Mouse (Mus musculus): ENCODE data around the gene Tmem138.

The Tmem138 gene

DNA sequence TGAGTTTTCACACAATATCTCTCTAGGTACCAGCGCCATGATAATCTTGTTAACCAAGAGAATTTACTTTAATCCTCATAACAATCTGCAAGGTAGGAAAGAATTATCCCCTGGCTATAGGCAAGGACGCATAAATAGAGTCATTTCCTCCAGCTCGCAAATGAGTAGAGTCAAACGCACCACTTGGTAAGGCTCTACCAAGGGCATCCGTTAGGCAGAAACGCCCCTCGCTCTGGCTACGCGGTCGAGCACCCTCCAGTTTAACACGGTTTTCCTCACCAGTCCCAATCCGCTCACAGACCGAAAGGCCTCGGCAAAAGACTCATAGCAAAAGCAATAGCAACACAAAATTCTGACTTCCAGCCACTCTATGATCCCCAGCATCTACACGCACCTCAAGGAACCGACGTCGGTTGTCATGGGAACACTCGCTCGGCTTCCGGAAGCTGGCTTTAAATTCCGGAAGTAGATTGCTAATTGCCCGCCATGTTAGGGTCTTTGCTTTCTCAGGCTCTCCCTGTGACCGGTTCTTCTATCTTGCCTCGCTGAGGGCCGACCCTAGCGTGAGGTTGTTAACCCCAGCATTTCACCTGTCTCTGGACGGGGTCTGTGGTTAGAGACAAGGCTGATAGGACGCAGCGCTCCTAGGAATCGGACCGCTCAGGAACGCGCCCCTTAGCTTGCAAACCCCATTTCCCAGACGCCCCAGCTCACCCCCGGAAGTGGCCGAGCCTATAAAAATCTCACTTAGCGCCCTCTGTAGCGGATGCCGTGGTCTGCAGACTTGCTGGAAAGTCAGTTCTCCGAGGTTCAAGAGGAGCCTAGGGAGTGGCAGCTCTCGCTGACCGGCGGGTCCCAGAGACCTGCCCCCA lies at the start of gene Tmem138, which contains the start of gene Cyb561a3:
Gene Tmem138 (minus strand): TSS at position 673 of the 872 bp plus-strand sequence.
Gene Cyb561a3 (plus strand): TSS at position 483 of the 872 bp plus-strand sequence.
- under 1% methylated on average over 44 of the region's 44 CpGs for WGBS

DNA sequence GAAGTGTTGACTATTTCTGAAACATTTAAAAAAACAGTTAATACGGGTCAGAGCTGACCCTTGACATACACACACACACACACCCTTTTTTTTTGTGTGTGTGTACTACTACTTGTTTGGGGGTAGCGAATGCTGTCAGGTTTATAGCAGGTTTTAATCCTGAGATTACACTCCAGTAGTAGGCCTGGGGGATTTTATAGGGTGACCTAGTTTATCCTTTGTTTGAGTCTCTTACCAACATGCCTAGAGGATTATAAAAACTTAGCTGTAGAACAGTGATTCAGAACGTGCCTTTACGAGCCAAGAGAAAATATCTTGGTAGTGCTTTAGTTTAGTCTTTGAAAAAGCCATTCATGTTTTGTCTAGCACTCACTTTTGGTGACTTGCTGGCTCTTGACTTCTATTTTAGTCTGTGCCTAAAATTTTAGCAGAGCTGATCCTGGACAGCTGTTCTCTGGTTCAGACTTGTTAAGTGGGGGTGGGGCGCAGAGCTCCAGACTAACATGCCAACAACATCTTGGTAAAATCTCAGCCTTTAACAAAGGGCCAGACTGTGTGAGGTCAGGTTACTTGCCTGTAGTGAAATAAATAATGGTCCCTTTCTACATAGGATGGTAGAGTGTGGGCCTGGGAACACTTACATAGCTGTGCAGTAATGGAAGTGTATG lies 31.5 kb upstream of the Tmem138 start:
- 67% methylated on average over 5 of the region's 5 CpGs for WGBS

DNA sequence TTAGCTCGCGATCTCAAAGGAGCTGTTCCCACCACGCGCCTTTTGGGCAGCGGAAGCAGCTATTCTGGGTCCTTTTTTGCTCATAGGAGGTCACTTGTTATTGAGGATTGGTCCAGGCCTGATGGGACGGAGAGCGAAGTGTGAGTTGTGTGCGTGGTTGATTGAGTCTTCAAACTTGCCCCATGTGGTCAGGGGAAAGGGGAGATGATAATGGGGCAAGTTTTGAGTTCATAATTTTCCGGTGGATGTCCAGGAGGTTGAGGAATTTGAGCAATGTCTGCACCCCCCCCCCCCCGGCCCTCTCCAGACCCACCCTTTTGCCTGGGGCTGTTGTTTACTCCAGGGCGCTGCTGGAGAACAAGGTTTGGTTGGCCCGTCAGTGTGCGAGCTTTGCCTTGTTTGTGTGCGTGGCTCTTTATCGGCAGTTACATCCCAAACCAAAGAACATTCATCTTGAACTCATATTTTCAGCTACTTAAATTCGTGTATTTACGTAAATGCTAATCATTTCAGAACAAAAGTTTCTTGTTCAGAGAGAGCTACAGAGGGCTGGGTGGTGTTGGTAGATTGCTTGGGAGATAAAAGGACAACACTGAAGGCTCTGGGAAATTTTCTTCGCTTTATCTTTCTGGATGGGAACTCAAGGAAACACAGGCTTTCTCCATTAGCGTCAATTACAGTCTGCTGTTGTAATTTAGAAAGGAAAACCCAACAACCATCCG lies 28.9 kb upstream of the Tmem138 start:
- 7% methylated on average over 20 of the region's 20 CpGs for WGBS

DNA sequence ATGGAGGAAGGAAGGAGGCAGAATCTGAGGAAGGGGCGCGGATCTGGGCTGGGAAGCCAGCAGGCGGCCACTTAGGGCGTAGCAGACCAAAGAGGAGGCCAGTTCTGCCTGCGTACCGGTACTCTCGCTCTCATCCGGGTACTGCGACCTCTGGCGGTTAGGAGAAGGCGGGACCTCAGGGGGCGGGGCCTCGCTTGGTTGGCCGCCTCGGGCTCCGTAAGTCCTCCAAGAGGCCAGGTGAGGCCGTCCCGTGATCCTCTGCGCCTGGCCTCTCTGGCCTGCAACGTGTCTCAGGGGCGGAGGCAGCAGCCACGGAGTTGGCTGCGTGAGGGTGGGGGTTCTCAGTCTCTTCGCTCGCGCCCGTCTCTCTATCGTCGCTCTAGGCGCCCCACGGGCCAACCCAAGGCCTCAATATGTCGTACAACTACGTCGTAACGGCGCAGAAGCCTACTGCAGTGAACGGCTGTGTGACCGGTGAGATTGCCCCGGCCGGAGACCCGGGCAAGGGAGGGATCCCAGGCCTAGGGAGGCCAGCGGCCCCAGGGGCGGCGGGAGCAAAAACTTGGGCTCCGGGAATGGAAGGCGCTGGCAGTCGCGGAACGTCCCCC lies 28.2 kb upstream of the Tmem138 start, which contains the start of the genes Ddb1 and Tkfc:
Gene Ddb1 (plus strand): TSS at position 35 of the 608 bp plus-strand sequence.
Gene Tkfc (minus strand): TSS at position 362 of the 608 bp plus-strand sequence.
- under 1% methylated on average over 49 of the region's 49 CpGs for WGBS

DNA sequence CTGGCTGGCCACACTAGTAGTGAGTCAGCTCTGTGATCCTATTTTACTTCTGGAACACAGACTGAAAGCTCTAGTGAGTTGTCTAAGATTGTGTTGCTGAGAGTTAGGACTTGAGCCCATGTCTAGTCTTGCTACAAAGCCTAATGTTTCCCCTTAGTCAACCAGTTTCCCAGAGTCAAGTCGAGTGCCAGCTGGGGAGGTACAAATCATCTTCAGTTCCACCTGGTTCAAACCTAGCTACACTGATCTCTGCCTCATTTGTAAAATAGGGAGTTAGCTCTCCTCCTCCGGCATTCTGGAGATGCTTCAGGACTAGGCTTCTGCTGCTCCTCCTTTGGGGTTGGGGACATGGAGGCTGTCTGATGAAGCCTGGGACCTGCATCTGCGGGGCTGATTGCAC lies 27.4 kb upstream of the Tmem138 start:
- 42% methylated on average over 3 of the region's 3 CpGs for WGBS

DNA sequence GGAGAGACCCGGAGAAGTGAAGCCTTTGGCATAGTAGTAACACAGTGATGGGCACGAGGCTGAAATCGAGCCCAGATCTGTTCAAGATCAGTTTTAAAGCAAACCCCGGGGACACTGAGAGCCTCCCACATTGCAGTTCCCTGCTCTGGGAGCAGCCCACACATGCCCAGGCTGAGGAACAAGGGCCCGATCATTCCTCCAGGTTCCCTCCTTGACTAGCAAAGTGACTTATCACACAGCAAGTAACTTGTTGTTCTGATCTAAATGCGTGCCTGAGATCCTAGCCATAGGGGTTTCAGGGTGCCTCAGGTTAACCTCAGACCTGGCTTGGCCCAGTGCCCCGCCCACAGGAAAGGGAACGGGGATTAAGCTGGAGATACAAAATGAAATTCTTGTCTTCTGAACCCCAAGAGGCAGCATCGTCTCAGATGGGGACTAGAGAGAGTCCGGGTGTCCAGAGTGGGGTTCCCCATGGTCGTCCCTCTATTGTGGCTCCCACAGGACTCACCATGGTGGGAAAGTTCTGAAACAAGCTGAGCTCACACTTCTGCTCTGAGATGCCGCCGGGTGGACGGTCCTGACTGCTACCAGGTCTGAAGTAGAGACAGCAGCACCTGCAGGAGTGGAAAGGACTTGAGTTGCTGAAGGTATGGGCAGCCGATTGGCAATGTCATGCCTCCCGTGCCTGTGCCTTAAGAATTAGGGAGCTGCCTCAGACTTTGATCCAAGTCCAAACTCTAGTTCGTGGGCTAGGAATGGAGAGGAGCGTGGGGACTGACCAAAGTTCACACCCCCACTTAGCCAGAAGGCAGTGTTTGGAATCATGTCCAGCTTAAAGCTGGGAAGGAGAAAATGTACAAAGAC lies 26.7 kb upstream of the Tmem138 start:
- WGBS: 75% methylated on average over 18 of the region's 18 CpGs

DNA sequence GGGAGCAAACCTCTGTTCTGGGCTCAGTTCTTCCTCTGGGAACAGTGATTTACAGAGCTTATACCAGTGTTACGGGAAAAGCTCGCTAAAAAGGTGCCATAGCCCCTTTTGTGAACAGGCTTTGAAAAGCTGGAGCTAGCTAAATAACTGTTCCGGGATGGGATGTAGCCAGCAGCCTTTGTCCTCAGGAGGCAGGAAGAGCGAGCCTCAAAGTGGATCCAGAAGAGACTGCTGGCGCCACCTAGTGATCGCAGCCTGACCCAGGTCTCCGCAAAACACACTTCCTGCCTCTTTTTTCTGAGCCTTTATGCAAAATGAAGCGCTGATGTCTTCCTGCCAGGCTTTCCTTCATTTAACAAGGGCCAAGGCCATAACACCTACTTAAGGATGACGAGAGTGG lies 25.6 kb upstream of the Tmem138 start:
- WGBS: 2% methylated on average over 9 of the region's 9 CpGs

DNA sequence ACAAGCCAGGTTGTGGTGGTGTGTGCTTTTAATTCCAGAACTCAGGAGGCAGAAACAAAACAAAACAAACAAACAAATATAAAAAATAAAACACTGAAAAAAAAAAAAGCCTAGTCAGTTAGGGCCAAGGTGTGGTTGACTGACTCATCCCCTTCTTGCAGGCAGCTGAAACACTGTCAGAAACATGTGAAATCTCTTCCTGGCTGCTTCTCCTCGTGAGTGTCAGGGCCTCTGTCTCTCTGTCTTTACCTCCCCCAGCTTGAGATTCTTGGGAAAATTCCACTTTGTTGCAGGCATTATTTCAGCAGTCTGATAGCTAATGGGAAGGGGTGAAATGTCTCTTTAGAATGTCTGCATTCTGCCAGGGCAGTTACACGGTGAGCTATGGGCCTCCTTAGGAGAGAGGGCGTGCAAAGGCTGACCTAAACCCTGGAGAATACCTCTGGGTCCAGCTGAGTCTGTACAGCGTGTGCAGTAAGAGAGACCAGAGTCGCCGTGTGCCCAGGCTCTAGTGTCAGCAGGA lies 25.1 kb upstream of the Tmem138 start:
- 14% methylated on average over 6 of the region's 6 CpGs for WGBS

DNA sequence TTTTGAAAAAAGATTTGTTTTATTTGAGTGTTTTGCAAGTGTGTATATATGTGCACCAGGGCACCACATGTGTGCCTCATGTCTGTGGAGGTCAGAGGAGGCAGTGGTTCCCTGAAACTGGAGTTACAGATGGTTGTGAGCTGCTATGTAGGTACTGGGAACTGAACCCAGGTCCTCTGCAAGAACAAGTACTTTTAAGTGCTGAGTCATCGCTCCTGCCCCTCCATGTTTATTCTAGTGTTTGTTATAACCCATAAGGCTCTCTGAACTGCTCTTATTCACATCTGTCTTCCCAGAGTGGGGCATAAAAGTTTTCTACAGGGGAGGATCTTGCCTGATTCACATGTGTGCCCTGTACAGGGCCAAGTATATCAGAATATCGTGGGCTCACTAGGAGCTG lies 22.5 kb upstream of the Tmem138 start:
- 99% methylated on average over 2 of the region's 2 CpGs for WGBS

DNA sequence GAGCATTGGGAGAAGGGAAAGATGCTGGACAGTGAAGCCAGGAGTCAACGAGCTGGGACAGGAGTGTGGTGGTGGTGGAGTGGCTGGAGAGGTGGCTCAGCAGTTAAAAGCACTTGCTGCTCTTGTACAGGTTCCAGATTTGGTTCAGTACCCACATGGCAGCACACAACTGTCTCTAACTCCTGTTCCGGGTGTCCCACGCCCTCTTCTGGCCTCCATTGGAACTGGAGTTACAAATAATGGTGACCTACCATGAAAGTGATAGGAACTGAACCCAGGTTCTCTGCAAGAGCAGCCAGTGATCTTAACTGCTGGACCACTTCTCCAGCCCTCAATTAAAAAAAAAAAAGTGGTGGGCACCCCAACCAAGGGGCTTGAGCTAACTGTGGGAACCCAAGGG lies 21.0 kb upstream of the Tmem138 start:
- 38% methylated on average over 3 of the region's 3 CpGs for WGBS

DNA sequence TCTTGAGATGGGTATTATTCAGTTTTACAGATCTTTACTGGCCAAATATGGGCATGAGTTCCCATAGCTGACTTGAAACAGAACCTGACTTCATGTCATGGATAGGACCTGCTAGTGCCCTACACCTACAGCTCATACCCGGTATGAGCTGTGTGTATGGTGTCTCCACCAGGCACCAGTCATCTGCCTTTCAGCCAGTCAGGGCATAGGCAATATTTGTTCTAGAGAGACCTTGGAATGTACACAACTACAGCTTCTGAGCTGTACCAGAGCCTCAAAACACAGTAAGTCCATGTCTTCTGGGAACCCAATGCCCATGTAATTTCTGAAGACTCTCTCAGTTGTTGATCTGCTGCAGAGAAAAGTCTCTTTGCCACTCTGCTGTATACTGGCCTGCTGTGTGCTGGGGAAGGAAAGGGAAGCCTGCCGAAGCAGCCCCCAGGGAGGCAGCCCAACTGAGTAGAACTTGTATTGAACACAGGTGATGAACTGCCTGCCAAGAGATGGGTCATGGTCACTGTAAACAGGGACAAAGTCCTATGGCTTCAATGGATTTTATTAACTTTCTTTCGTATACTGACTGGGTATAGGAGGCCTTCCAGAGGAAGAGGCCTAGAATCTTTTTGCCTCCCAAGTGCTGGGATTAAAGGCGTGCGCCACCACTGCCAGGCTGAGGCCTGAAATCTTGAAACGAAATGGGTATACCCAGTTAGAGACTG lies 14.7 kb upstream of the Tmem138 start:
- 94% methylated on average over 6 of the region's 6 CpGs for WGBS

DNA sequence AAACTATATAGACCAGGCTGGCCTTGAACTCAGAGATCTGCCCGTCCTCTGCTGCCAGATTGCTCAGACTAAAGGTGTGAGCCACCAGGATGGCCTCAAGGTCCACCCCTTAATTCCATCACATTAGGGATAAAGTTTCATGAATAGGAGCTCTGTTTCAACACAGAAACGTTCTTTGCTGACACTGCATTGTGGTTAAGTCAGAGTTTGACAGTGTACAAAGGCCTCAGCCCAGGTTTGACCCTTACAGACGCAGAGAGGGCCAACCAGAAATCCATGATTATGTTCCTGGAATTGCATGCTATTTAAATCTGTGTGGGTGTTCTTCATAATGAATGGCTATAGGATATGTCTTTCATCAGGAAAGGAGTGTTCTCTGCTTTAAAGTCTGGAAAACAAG lies 13.1 kb upstream of the Tmem138 start:
- 78% methylated on average over 3 of the region's 3 CpGs for WGBS

DNA sequence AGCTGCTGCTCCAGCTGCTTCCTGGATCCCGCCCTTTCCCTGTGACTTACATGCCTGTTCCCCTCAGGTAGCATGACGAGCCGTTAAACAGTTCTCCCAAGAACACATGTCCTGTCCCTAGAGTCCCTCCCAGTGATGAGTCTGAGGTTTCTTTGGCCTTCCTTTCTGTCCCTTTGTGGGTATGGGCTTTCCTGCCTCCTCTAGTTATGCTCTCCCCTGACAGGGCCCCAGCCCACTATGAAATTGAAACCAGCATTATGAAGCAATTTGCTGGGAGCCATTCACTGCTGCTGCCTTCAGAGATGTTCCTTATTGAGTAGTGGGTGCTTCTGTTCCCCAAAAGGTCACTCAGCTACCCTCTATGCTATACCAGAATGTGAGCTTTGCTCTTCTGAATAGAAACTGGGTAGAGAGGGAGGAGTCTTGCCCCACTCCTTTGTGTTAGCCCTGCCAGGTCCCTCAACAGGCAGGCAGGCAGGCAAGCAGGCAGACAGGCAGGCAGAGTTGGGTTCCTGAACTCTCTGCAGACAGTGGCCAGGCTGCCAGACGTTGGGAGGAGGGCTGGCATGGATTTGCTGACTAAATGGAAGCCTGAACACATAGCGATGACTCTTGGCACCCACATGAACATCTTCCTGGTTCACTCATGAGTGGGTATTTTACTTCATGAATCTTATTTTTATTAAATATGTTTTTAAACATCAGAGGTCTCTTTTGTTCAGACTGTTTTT lies 12.1 kb upstream of the Tmem138 start:
- WGBS: 61% methylated on average over 5 of the region's 5 CpGs

DNA sequence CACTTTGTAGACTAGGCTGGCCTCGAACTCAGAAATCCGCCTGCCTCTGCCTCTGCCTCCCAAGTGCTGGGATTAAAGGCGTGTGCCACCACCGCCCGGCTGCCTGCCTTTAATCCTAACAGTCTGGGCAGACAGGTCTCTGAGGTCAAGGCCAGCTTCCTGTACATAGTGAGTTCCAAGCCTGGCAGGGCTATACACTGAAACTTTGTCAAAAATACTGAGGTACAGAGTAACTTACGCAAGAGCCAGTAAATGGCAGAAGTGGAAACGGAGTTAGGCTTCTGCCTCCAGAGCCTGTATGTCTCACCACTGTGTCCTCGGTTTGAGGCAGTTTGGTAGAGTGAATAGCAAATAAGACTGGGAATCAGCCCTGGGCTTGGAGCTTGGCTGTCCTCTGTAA lies 10.1 kb upstream of the Tmem138 start:
- WGBS: 92% methylated on average over 8 of the region's 8 CpGs

DNA sequence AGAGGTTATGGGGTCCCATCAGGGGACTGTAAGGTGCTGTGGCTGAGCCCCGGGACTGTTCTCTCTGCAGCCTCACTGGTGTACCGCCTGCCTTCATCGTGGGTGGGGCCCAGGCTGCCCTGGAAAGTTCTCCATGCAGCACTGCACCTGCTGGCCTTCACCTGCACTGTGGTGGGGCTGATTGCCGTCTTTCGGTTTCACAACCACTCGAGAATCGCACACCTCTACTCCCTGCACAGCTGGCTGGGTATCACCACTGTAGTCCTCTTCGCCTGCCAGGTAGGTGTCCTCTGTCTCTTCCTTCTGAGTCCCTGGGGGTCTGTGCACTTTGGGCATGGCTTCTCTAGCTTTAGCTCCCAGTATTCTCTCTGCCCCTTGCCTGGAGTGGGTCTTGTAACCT lies 8.0 kb upstream of the Tmem138 start:
- 94% methylated on average over 8 of the region's 8 CpGs for WGBS

DNA sequence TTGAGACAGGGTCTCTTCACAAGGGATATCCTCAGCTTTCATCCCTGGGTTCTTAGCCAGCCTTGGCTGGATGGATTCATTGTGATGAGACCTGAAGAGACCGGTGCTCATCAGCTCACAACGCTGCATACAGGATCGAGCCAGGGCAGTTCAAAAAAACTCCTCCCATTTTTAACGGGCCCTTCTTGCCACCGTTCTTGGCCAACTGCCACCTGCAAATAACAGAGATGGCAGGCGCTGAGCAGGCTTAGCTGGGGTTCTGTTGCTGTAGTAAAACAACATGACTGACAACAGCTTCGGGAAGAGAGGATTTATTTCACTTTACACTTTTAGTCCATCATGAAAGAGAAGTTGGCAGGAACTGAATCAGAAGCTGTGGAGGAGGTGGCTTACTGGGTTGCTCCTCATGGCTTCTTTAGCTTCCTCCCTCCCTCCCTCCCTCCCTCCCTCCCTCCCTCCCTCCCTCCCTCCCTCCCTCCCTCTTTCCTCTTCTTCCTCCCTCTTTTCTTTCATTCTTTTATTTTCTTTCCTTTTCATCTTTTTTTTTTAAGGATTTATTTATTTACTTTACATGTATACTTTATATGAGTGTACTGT lies 6.5 kb upstream of the Tmem138 start:
- 27% methylated on average over 7 of the region's 7 CpGs for WGBS

DNA sequence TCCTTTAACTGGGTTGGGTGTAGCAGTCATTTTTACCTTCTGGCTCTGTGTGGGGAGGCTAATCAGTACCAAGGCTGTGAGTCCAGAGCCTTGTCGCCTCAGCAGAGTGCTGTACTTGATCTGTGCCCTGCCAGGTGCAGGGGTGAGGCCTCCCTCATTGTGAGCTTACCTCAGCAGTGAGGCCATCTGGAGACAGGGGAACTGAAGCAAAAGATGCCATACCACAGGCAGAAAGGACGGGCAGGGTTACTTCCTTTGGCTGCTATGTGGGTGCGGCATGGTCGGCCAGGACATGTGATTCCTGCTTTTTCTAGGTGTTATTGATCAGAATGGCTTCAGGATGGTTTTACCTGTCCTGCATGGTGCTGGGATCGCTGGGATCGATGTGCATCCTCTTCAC lies 4.8 kb upstream of the Tmem138 start:
- WGBS: 88% methylated on average over 6 of the region's 6 CpGs

DNA sequence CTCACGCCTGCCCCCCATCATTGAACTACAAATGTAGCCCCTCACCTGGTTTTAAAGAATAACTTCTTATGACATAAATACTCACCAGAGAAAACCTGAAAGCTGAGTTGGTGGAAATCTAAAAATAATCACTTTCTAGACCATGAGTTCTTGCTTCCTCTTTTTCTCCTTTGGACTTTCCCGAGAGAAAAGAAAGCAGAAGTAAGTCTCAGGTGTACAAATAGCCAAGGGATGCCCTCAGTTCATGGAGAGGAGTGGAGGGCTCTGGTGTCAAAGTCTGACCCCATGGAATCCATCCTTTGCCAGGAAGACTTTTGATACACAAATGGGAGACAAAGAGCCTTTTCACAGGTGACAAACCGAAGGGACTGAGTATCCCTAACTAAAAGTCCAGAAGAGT lies 3.6 kb upstream of the Tmem138 start:
- WGBS: 88% methylated on average over 3 of the region's 3 CpGs

DNA sequence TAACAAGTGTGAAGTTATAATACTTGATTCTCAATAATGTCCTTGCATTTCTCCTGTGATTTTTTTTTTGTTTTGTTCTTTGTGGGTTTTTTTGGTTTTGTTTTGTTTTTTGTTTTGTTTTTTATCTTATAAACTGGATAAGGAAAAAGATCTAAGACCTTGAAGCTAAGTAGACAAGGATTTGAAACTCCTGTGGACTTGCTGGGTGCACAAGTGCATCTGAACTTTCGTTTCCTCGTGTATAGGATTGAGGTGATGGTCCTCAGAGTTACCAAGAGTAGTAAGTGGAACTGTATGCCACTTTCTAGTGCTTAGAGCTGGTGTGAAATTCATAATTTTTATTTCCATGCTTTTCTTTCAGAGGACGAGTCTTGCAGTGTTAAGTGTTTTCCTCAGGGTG lies 2.9 kb upstream of the Tmem138 start:
- 83% methylated on average over 3 of the region's 3 CpGs for WGBS

Measured in cerebral cortex, adult 2 months (tissue).